Mouse (Mus musculus) C2C12 (cell line): Measurements from ENCODE around the gene Gm20388. TPM values are rescaled to one million over a fixed set of nuclear protein-coding genes. Genes with fewer than 3 reads are reported as not detected.

Experiments used
- H3K27me3 ChIP-seq: one replicate; pipeline ENCODE4 v1.6.1; 2011; ENCODE audit not compliant: control insufficient read depth, insufficient read depth, insufficient read length
- H3K36me3 ChIP-seq: one replicate; pipeline ENCODE4 v1.6.1; 2011; ENCODE audit not compliant: control insufficient read depth, insufficient read depth
- H3K4me3 ChIP-seq: one replicate; pipeline ENCODE4 v1.5.1; 2011; ENCODE audit warnings: mild to moderate bottlenecking, control low read depth; ENCODE audit not compliant: poor library complexity, insufficient read depth, severe bottlenecking
- H3K79me2 ChIP-seq: one replicate; pipeline ENCODE4 v1.6.1; 2011; ENCODE audit not compliant: control insufficient read depth, insufficient read depth
- H3K79me3 ChIP-seq: one replicate; pipeline ENCODE4 v1.6.1; 2011; ENCODE audit warnings: low read depth, control low read depth
- H3ac ChIP-seq: one replicate; pipeline ENCODE3; 2011; ENCODE audit warnings: low read depth; ENCODE audit not compliant: control insufficient read depth, insufficient read length
- CEBPB ChIP-seq: IDR thresholded peaks from one replicate; pipeline ENCODE4 v1.6.1; 2011; ENCODE audit warnings: low read depth, mild to moderate bottlenecking, control low read depth, moderate library complexity
- CTCF ChIP-seq: IDR thresholded peaks from one replicate; pipeline ENCODE4 v1.5.1; 2011; ENCODE audit not compliant: control insufficient read depth, insufficient read depth, insufficient read length
- FOSL1 ChIP-seq: IDR thresholded peaks from one replicate; pipeline ENCODE4 v1.8.0; 2011; ENCODE audit warnings: mild to moderate bottlenecking, low read length; ENCODE audit not compliant: poor library complexity, insufficient read depth, severe bottlenecking
- MAX ChIP-seq: IDR thresholded peaks from one replicate; pipeline ENCODE4 v1.6.1; 2011; ENCODE audit warnings: mild to moderate bottlenecking, control low read depth
- MYOD1 ChIP-seq: IDR thresholded peaks from one replicate; pipeline ENCODE4 v1.6.1; 2011; ENCODE audit warnings: low read depth; ENCODE audit not compliant: control insufficient read depth, insufficient read length
- MYOG ChIP-seq: IDR thresholded peaks from one replicate; pipeline ENCODE4 v1.6.1; 2011; ENCODE audit not compliant: control insufficient read depth, insufficient read length; ENCODE audit errors: extremely low read depth
- USF1 ChIP-seq: IDR thresholded peaks from one replicate; pipeline ENCODE4 v1.6.1; 2011; ENCODE audit warnings: low read depth, mild to moderate bottlenecking, control low read depth, moderate library complexity
- polyA plus RNA-seq: library from polyadenylated mRNA; unstranded; fragments of >200 nt; fragmentation: generic; extraction: Trizol; gene quantifications from one replicate; pipeline ENCODE4 v1.2.1, GENCODE M21; 2012; ENCODE audit warnings: missing spikeins

The Gm20388 gene
- polyA plus RNA-seq, 1 experiment: 15.0 TPM

- H3K4me3 ChIP-seq: no peak overlapping the region
- no peaks in the 10 kb centered on the region for H3K27me3 ChIP-seq
- no peaks in the 10 kb centered on the region for H3K79me2 ChIP-seq
- TF ChIP-seq CTCF: no peak
- TF ChIP-seq FOSL1: no peak
- no peak for TF ChIP-seq MYOD1
- no peak for TF ChIP-seq USF1
- TF ChIP-seq CEBPB: no peak
- no peak overlapping the region for H3ac ChIP-seq
- peaks cover 55% of the 10 kb centered on the region for H3K36me3 ChIP-seq
- no peaks in the 10 kb centered on the region for H3K79me3 ChIP-seq
Measured at GRCm38 (mm10) chr8:124328259-124328658, 4417.6 kb downstream of the Gm20388 start.

GRCm38 (mm10) chr8:124329690-124330089, 4419.0 kb downstream of the Gm20388 start:
- no peaks in the 10 kb centered on the region for H3K79me2 ChIP-seq
- no peak overlapping the region for H3K4me3 ChIP-seq
- TF ChIP-seq MYOG (no peak), USF1 (no peak), MYOD1 (no peak), FOSL1 (no peak), CEBPB (no peak), MAX (no peak), CTCF (no peak)
- no peak overlapping the region for H3ac ChIP-seq
- H3K79me3 ChIP-seq: no peaks in the 10 kb centered on the region
- peaks cover 59% of the 10 kb centered on the region for H3K36me3 ChIP-seq
- H3K27me3 ChIP-seq: no peaks in the 10 kb centered on the region

- Histone ChIP-seq H3K79me2 (no peaks in the 10 kb centered on the region), H3K79me3 (no peaks in the 10 kb centered on the region), H3K36me3 (peaks cover 57% of the 10 kb centered on the region), H3ac (peak overlapping the region; percentile 53), H3K27me3 (no peaks in the 10 kb centered on the region), H3K4me3 (no peak overlapping the region)
- TF ChIP-seq MYOG (no peak), MAX (no peak), CEBPB (no peak), USF1 (no peak), MYOD1 (no peak), CTCF (no peak), FOSL1 (no peak)
Measured at GRCm38 (mm10) chr8:124330433-124330832, 4419.8 kb downstream of the Gm20388 start.

GRCm38 (mm10) chr8:124331094-124331493, 4420.5 kb downstream of the Gm20388 start:
- no peaks in the 10 kb centered on the region for H3K27me3 ChIP-seq
- no peak overlapping the region for H3K4me3 ChIP-seq
- TF ChIP-seq CTCF (no peak), MYOG (no peak), CEBPB (no peak), MYOD1 (no peak), FOSL1 (peak; percentile 94), USF1 (no peak), MAX (peak; percentile 22)
- H3ac ChIP-seq: no peak overlapping the region
- no peaks in the 10 kb centered on the region for H3K79me2 ChIP-seq
- H3K79me3 ChIP-seq: no peaks in the 10 kb centered on the region
- H3K36me3 ChIP-seq: peaks cover 59% of the 10 kb centered on the region

GRCm38 (mm10) chr8:124331706-124332105, 4421.1 kb downstream of the Gm20388 start:
- Histone ChIP-seq H3ac (peak overlapping the region; percentile 19), H3K79me3 (no peaks in the 10 kb centered on the region), H3K36me3 (peaks cover 59% of the 10 kb centered on the region), H3K79me2 (no peaks in the 10 kb centered on the region), H3K4me3 (no peak overlapping the region), H3K27me3 (no peaks in the 10 kb centered on the region)
- TF ChIP-seq USF1 (no peak), CTCF (no peak), MYOG (no peak), CEBPB (no peak), FOSL1 (no peak), MYOD1 (no peak), MAX (no peak)

GRCm38 (mm10) chr8:124336302-124336701, 4425.7 kb downstream of the Gm20388 start:
- no peak overlapping the region for H3ac ChIP-seq
- H3K36me3 ChIP-seq: peaks cover 52% of the 10 kb centered on the region
- H3K4me3 ChIP-seq: no peak overlapping the region

More at GRCm38 (mm10) chr8:124336302-124336701, 4425.7 kb downstream of the Gm20388 start:
- Histone ChIP-seq H3K79me3 (no peaks in the 10 kb centered on the region), H3K79me2 (no peaks in the 10 kb centered on the region), H3K27me3 (no peaks in the 10 kb centered on the region)
- peak; percentile 74 for TF ChIP-seq MYOD1
- TF ChIP-seq FOSL1: no peak
- TF ChIP-seq CEBPB: no peak
- TF ChIP-seq CTCF: no peak
